Mouse (Mus musculus) hindbrain, postnatal 0 days (tissue): ENCODE results near the gene Defb42. TPM values are rescaled to one million over a fixed set of nuclear protein-coding genes. Genes with fewer than 3 reads are reported as not detected.
A peak's percentile ranks its signal among the peaks of the same experiment; 100 is the strongest.

Experiments used
- ATAC-seq: fragments of 200-750 bp; cut with Nextera tagmentation; 2 replicates; pipeline ENCODE4 v1.8.0; 2017; ENCODE audit warnings: mild to moderate bottlenecking, moderate TSS enrichment, moderate library complexity
- DNase-seq: peaks from one replicate; pipeline ENCODE4 v3.0.0-alpha.2; 2015; ENCODE audit warnings: low spot score
- H3K27ac ChIP-seq: fragments of 300-500 bp; sonication (generic); 2 replicates; pipeline ENCODE4 v1.5.1; 2014; ENCODE audit warnings: mild to moderate bottlenecking
- H3K27me3 ChIP-seq: fragments of 300-500 bp; sonication (generic); 2 replicates; pipeline ENCODE4 v1.6.1; 2014; ENCODE audit warnings: low read length, mixed read lengths; ENCODE audit not compliant: insufficient read depth
- H3K36me3 ChIP-seq: fragments of 300-500 bp; sonication (generic); 2 replicates; pipeline ENCODE4 v1.6.1; 2014; ENCODE audit warnings: low read length, mixed read lengths; ENCODE audit not compliant: insufficient read depth
- H3K4me1 ChIP-seq: fragments of 300-500 bp; sonication (generic); 2 replicates; pipeline ENCODE4 v1.6.1; 2014; ENCODE audit warnings: antibody characterized with exemption, low read length, mixed read lengths; ENCODE audit not compliant: insufficient read depth
- H3K4me2 ChIP-seq: fragments of 300-500 bp; sonication (generic); 2 replicates; pipeline ENCODE4 v1.6.1; 2014; ENCODE audit warnings: low read depth, mild to moderate bottlenecking, low read length, moderate library complexity, mixed read lengths
- H3K4me3 ChIP-seq: fragments of 300-500 bp; sonication (generic); 2 replicates; pipeline ENCODE4 v1.5.1; 2014; ENCODE audit warnings: low read length
- H3K9ac ChIP-seq: fragments of 300-500 bp; sonication (generic); replicated peaks from 2 replicates; pipeline ENCODE4 v1.6.1; 2014; ENCODE audit warnings: mild to moderate bottlenecking, low read length, moderate library complexity, mixed read lengths
- H3K9me3 ChIP-seq: fragments of 300-500 bp; sonication (generic); 2 replicates; pipeline ENCODE4 v1.6.1; 2016; ENCODE audit warnings: low read length, mixed read lengths
- CTCF ChIP-seq: IDR thresholded peaks from 2 replicates; pipeline ENCODE4 v1.5.1; 2016; ENCODE audit warnings: antibody characterized with exemption, control low read depth, low read depth
- WGBS: fragments of 180-500 bp; shearing (Covaris S2); extraction: QIAGEN DNeasy Blood & Tissue Kit; methylation state at CpG from one replicate; pipeline ENCODE4 v1.1.7; 2014; 5-methylcytosine and 5-hydroxymethylcytosine counted together
- polyA plus RNA-seq: library from polyadenylated mRNA; unstranded; fragments of >200 nt; fragmentation: Nextera tagmentation; extraction: Ambion mirVana; gene quantifications from 2 replicates; pipeline ENCODE4 v1.2.1, GENCODE M21; 2015
- total RNA-seq: library from RNA; depleted of rRNA; stranded (reverse); fragments of >200 nt; gene quantifications from 2 replicates; pipeline ENCODE4 v1.2.3, GENCODE M21; 2014

The Defb42 gene
- total and polyA plus RNA-seq, 2 experiments from 2014 or later = 0.21 to 2.0 TPM

DNA sequence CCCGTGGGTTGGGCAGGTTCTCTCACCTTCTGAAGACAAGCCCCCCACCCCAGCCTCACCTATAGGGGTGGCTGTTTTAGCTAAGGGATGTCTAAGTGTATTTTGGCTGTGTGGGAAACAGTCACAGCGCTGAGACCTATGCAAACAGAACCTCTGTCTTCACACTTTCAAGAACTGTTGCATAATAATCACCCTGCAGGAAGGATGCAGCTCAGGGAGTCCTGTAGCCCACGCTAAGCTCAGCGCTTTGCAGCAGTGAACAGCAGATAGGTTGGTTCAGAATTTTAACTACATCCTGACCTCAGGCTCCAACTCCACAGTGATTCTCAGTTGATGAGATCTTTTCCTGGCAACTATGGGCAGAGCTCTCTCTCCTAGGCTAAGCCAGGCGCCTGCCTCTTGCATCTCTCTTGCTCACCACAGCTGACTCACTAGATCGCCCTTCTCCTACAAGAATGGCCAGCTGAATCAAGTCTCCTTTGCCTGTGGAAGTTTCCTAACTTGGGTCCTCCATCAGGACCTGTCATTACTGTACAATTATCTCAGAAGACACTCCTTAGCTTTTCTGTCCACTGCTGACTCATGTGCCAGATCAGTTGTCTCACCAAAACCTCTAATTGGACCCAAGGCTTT is 26.2 kb upstream of the Defb42 start:
- no peak for TF ChIP-seq CTCF
- Histone ChIP-seq H3K4me1 (no peaks in the 10 kb centered on the region), H3K4me3 (no peak overlapping the region), H3K27me3 (no peaks in the 10 kb centered on the region), H3K9ac (no peak overlapping the region), H3K27ac (no peak overlapping the region), H3K4me2 (no peak overlapping the region), H3K9me3 (no peaks in the 10 kb centered on the region), H3K36me3 (no peaks in the 10 kb centered on the region)
- ATAC-seq = no peak
- 61% methylated on average over 6 of the region's 6 CpGs for WGBS
- no peak for DNase-seq

GRCm38 (mm10) chr14:63049910-63050370 is 3.1 kb downstream of the Defb42 start, which contains the start of gene Defb30:
Gene Defb30 (minus strand): TSS chr14:63049960.
- no peak for ATAC-seq
- H3K27ac ChIP-seq = no peak within 1 kb of the TSS
- H3K4me2 ChIP-seq = no peak within 1 kb of the TSS
- H3K36me3 ChIP-seq = no peaks in the 10 kb centered on the region
- no peak for DNase-seq
- H3K4me1 ChIP-seq = no peaks in the 10 kb centered on the region
- H3K9ac ChIP-seq = no peak within 1 kb of the TSS
- H3K27me3 ChIP-seq = no peaks in the 10 kb centered on the region
- TF ChIP-seq CTCF = no peak
- H3K4me3 ChIP-seq = no peak within 1 kb of the TSS
- 50% methylated on average over 12 of the region's 14 CpGs for WGBS
- no peaks in the 10 kb centered on the region for H3K9me3 ChIP-seq

DNA sequence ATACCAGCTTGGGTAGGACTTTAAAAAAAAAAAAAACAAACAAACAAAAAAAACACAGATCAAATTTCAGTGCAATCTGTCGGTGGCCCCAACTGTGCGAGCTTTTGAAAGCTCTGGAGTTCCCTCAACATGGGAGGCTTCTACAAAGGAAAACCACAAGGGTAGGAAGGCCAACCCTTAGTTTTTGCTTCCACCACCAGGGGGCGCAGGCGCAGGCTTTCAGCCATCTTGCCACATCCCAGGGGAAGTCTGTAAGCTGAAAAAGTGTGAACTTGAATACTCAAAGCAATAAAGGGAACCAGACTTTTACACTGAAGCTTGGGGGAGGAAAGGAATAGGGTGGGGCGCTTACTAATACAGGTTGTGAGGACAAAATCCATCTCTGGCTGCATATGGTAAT is 4.0 kb downstream of the Defb42 start:
- peak; percentile 58 for DNase-seq
- H3K4me1 ChIP-seq = no peaks in the 10 kb centered on the region
- H3K9me3 ChIP-seq = no peaks in the 10 kb centered on the region

GRCm38 (mm10) chr14:63054729-63055128 is 7.9 kb downstream of the Defb42 start:
- H3K4me1 ChIP-seq = no peaks in the 10 kb centered on the region
- ATAC-seq (peak; percentile 93), DNase-seq (peak; percentile 83)
- TF ChIP-seq CTCF = peak; percentile 38; the same call in 1 of the 2 replicates
- 22% methylated on average over 6 of the region's 6 CpGs for WGBS
- no peak overlapping the region for H3K4me3 ChIP-seq
- no peak overlapping the region for H3K9ac ChIP-seq
- H3K27ac ChIP-seq = no peak overlapping the region
- no peaks in the 10 kb centered on the region for H3K9me3 ChIP-seq
- no peaks in the 10 kb centered on the region for H3K27me3 ChIP-seq
- H3K36me3 ChIP-seq = no peaks in the 10 kb centered on the region
- H3K4me2 ChIP-seq = 0 out of 2 replicates have a peak overlapping the region, but pooled peaks have one; percentile 16

More for the DNA sequence above, 4.0 kb downstream of the Defb42 start:
- Histone ChIP-seq H3K4me3 (no peak overlapping the region), H3K27me3 (no peaks in the 10 kb centered on the region), H3K4me2 (no peak overlapping the region), H3K36me3 (no peaks in the 10 kb centered on the region), H3K27ac (no peak overlapping the region), H3K9ac (no peak overlapping the region)
- WGBS = 35% methylated on average over 5 of the region's 5 CpGs
- TF ChIP-seq CTCF = peak; percentile 73
- no peak for ATAC-seq

GRCm38 (mm10) chr14:63060361-63060760 is 13.6 kb downstream of the Defb42 start:
- Histone ChIP-seq H3K4me2 (no peak overlapping the region), H3K9ac (no peak overlapping the region), H3K36me3 (no peaks in the 10 kb centered on the region), H3K27ac (no peak overlapping the region), H3K27me3 (no peaks in the 10 kb centered on the region), H3K4me1 (no peaks in the 10 kb centered on the region), H3K4me3 (no peak overlapping the region), H3K9me3 (no peaks in the 10 kb centered on the region)
- TF ChIP-seq CTCF = no peak
- WGBS = 59% methylated on average over 10 of the region's 10 CpGs
- no peak for DNase-seq
- ATAC-seq = no peak

DNA sequence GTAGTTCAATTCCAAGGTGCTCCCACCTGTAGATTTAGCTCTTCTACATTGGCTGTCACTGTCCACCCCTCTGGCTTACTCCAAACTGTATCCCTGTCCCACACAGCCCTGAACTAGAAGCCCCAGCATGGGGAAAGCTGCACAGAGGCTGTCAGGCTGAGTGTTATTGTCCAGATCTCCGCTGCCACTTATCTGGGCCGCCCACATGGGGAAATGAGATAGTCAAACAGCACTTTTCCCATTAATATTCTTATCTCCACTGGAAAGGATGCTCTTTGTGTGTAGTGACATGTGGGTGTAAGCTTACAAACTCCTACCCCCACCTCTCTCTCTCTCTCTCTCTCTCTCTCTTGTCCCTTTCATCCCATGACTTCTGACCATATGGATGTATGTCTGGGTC is 15.4 kb downstream of the Defb42 start:
- TF ChIP-seq CTCF = no peak
- no peak overlapping the region for H3K9ac ChIP-seq
- no peaks in the 10 kb centered on the region for H3K27me3 ChIP-seq
- no peak overlapping the region for H3K4me3 ChIP-seq
- WGBS = 96% methylated on average over 2 of the region's 2 CpGs
- H3K36me3 ChIP-seq = no peaks in the 10 kb centered on the region
- no peak for ATAC-seq
- DNase-seq = no peak
- H3K9me3 ChIP-seq = no peaks in the 10 kb centered on the region
- H3K4me1 ChIP-seq = no peaks in the 10 kb centered on the region
- H3K4me2 ChIP-seq = no peak overlapping the region
- no peak overlapping the region for H3K27ac ChIP-seq

DNA sequence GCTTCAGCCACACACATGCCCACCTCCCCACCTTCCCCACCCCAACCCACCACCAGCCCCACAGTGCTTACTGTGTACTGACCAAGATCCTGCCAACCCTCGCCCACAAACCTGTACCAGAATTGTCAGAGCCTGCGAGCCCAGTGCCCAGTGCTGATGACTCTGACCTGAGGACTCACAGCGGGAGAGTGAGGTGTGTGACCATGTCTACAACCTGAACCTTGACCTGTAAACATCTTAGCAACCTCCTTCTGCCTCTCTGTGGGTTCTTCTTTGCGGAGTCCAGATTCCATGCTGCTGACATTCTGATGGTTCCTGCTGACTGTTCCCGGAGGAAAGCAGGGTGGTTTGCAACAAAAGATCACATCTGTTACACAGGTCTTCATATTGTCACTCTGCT is 18.6 kb downstream of the Defb42 start:
- Histone ChIP-seq H3K4me3 (no peak overlapping the region), H3K36me3 (no peaks in the 10 kb centered on the region), H3K4me2 (no peak overlapping the region), H3K27me3 (no peaks in the 10 kb centered on the region), H3K9me3 (no peaks in the 10 kb centered on the region), H3K9ac (no peak overlapping the region), H3K27ac (no peak overlapping the region), H3K4me1 (no peaks in the 10 kb centered on the region)
- no peak for ATAC-seq
- 74% methylated on average over 5 of the region's 5 CpGs for WGBS
- no peak for DNase-seq
- TF ChIP-seq CTCF = no peak
